Mouse (Mus musculus) forebrain, embryonic 11.5 days (tissue): ENCODE data around the gene Plk3. TPM values are rescaled to one million over a fixed set of nuclear protein-coding genes. Genes with fewer than 3 reads are reported as not detected.

Experiments
- ATAC-seq: fragments of 200-750 bp; cut with Nextera tagmentation; replicated peaks from 2 replicates; pipeline ENCODE4 v1.8.0; 2017; ENCODE audit warnings: moderate TSS enrichment; ENCODE audit not compliant: low FRiP score
- DNase-seq: peaks from one replicate; pipeline ENCODE4 v3.0.0-alpha.2; 2017; ENCODE audit warnings: low spot score
- H3K27ac ChIP-seq: fragments of 300-500 bp; sonication (generic); 2 replicates; pipeline ENCODE4 v1.5.1; 2014; ENCODE audit warnings: low read depth, low read length
- H3K27me3 ChIP-seq: fragments of 300-500 bp; sonication (generic); 2 replicates; pipeline ENCODE4 v1.6.1; 2014; ENCODE audit warnings: mild to moderate bottlenecking, low read length, mixed read lengths; ENCODE audit not compliant: control insufficient read depth, insufficient read depth
- H3K36me3 ChIP-seq: fragments of 300-500 bp; sonication (generic); 2 replicates; pipeline ENCODE4 v1.6.1; 2014; ENCODE audit warnings: mild to moderate bottlenecking, low read length, moderate library complexity, mixed read lengths; ENCODE audit not compliant: control insufficient read depth, insufficient read depth
- H3K4me1 ChIP-seq: fragments of 300-500 bp; sonication (generic); replicated peaks from 2 replicates; pipeline ENCODE4 v1.6.1; 2014; ENCODE audit warnings: low read length, mixed read lengths; ENCODE audit not compliant: control insufficient read depth, insufficient read depth
- H3K4me2 ChIP-seq: fragments of 300-500 bp; sonication (generic); 2 replicates; pipeline ENCODE4 v1.6.1; 2014; ENCODE audit warnings: low read depth, mild to moderate bottlenecking, low read length, moderate library complexity, mixed read lengths; ENCODE audit not compliant: severe bottlenecking
- H3K4me3 ChIP-seq: fragments of 300-500 bp; sonication (generic); 2 replicates; pipeline ENCODE4 v1.5.1; 2014; ENCODE audit warnings: low read depth, low read length
- H3K9ac ChIP-seq: fragments of 300-500 bp; sonication (generic); 2 replicates; pipeline ENCODE4 v1.6.1; 2014; ENCODE audit warnings: low read length
- H3K9me3 ChIP-seq: fragments of 300-500 bp; sonication (generic); 2 replicates; pipeline ENCODE4 v1.6.1; 2016; ENCODE audit warnings: low read length, mixed read lengths; ENCODE audit not compliant: control insufficient read depth
- WGBS: fragments of 180-500 bp; shearing (Covaris S2); extraction: QIAGEN DNeasy Blood & Tissue Kit; methylation state at CpG from one replicate; pipeline ENCODE4 v1.1.7; 2014; 5-methylcytosine and 5-hydroxymethylcytosine counted together
- polyA plus RNA-seq: library from polyadenylated mRNA; unstranded; fragments of >200 nt; fragmentation: Nextera tagmentation; extraction: Ambion mirVana; gene quantifications from 2 replicates; pipeline ENCODE4 v1.2.1, GENCODE M21; 2014

Gene Plk3
- polyA plus RNA-seq, 1 experiment from 2014 or later, result 16.0 TPM

DNA sequence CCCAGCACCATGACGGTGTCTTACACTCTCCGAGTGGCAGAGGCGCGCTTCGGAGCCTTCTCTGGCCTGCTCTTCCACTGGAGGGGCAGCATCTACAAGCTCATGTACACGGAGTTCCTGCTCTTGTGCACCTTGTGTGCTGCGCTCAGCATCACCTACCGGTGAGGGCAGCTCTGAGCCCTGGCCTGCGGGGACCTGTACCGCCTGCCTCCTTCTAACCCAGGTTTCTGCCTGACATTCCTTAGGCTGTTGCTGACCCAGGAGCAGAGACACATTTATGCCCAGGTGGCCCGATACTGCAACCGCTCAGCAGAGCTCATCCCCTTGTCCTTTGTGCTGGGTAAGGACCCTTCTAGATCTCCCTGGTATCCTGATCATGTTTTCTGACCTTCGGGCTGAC is 11.5 kb upstream of the Plk3 start:
- no peak overlapping the region for H3K4me2 ChIP-seq
- ATAC-seq, result no peak
- H3K4me1 ChIP-seq, result no peaks in the 10 kb centered on the region
- H3K36me3 ChIP-seq, result peaks cover 1% of the 10 kb centered on the region
- no peaks in the 10 kb centered on the region for H3K9me3 ChIP-seq
- 89% methylated on average over 13 of the region's 13 CpGs for WGBS
- H3K4me3 ChIP-seq, result no peak overlapping the region
- H3K27me3 ChIP-seq, result no peaks in the 10 kb centered on the region
- DNase-seq, result no peak
- no peak overlapping the region for H3K9ac ChIP-seq
- no peak overlapping the region for H3K27ac ChIP-seq

GRCm38 (mm10) chr4:117143023-117143422 is 9.3 kb upstream of the Plk3 start:
- Histone ChIP-seq H3K4me2 (no peak overlapping the region), H3K4me3 (no peak overlapping the region), H3K9me3 (no peaks in the 10 kb centered on the region), H3K4me1 (no peaks in the 10 kb centered on the region), H3K27ac (no peak overlapping the region), H3K36me3 (no peaks in the 10 kb centered on the region), H3K9ac (no peak overlapping the region), H3K27me3 (no peaks in the 10 kb centered on the region)
- WGBS, result 73% methylated on average over 7 of the region's 7 CpGs
- no peak for ATAC-seq
- DNase-seq, result no peak

GRCm38 (mm10) chr4:117140613-117141012 is 6.8 kb upstream of the Plk3 start:
- H3K4me3 ChIP-seq, result no peak overlapping the region
- WGBS, result 35% methylated on average over 4 of the region's 4 CpGs
- H3K27ac ChIP-seq, result no peak overlapping the region
- no peaks in the 10 kb centered on the region for H3K4me1 ChIP-seq
- no peaks in the 10 kb centered on the region for H3K27me3 ChIP-seq
- no peak overlapping the region for H3K4me2 ChIP-seq
- H3K9me3 ChIP-seq, result no peaks in the 10 kb centered on the region
- no peaks in the 10 kb centered on the region for H3K36me3 ChIP-seq
- no peak for DNase-seq
- ATAC-seq, result no peak
- H3K9ac ChIP-seq, result no peak overlapping the region

- H3K36me3 ChIP-seq, result no peaks in the 10 kb centered on the region
- no peaks in the 10 kb centered on the region for H3K9me3 ChIP-seq
- no peak overlapping the region for H3K9ac ChIP-seq
- DNase-seq, result no peak
- no peak overlapping the region for H3K27ac ChIP-seq
- H3K4me1 ChIP-seq, result peaks cover under 1% of the 10 kb centered on the region; the same call in 1 of the 2 replicates
- H3K4me3 ChIP-seq, result no peak overlapping the region
- ATAC-seq, result no peak; the same call in 1 of the 2 replicates
- WGBS, result 6% methylated on average over 2 of the region's 2 CpGs
- no peak overlapping the region for H3K4me2 ChIP-seq
- H3K27me3 ChIP-seq, result no peaks in the 10 kb centered on the region
Measured at GRCm38 (mm10) chr4:117139217-117139612, 5.5 kb upstream of the Plk3 start.

DNA sequence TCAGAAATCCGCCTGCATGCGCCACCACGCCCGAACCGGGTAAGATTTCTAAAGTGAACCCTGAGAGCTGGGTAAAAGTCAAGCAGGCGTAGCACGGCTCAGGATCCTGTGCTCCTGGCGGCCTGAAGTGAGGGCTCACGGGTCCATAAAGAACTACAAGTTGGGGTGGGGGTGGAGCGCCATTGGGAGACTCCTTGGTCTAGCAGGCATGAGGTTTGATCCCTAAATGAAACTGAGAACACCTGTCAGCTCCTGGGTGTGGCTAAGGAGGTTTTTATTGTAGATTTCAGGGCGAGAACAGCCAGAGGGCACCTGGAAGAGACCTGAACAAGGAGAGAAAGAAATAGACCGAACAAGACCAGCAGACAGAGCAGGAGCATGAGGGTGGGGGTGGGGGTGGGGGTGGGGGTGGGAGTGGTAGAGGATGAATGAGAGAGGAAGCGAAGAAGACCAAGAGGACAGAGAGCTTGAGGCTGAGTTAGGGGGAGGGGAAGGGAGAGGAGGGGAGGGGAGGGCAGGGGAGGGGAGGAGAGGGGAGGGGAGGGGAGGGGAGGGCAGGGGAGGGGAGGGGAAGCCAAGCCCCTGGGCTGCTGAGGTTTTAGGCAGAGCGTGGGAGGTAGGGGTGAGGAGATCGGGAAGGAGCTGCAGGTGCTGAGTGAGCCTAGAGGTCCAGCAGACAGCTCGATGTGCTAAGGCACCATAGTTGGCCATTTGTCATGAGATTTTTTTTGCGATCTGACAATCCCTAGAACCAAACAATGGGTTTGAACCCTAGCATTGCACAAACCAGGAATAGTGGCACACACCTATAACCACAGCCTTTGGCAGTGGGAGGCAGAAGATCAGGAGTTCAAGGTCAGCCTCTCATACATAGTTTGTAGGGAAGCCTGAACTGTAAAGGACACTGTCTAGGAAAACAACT is 4.8 kb upstream of the Plk3 start:
- ATAC-seq, result no peak
- no peaks in the 10 kb centered on the region for H3K27me3 ChIP-seq
- no peak for DNase-seq
- H3K4me1 ChIP-seq, result peaks cover 3% of the 10 kb centered on the region; the same call in 1 of the 2 replicates
- no peak overlapping the region for H3K9ac ChIP-seq
- no peaks in the 10 kb centered on the region for H3K9me3 ChIP-seq
- no peak overlapping the region for H3K4me2 ChIP-seq
- WGBS, result 76% methylated on average over 16 of the region's 17 CpGs
- H3K4me3 ChIP-seq, result no peak overlapping the region
- no peak overlapping the region for H3K27ac ChIP-seq
- H3K36me3 ChIP-seq, result no peaks in the 10 kb centered on the region

GRCm38 (mm10) chr4:117136034-117136433 is 2.3 kb upstream of the Plk3 start:
- H3K27me3 ChIP-seq, result peaks cover 3% of the 10 kb centered on the region
- ATAC-seq (no peak), DNase-seq (no peak)
- peaks cover 18% of the 10 kb centered on the region for H3K4me1 ChIP-seq
- H3K36me3 ChIP-seq, result no peaks in the 10 kb centered on the region
- no peak overlapping the region for H3K27ac ChIP-seq
- H3K9ac ChIP-seq, result no peak overlapping the region
- WGBS, result 31% methylated on average over 8 of the region's 8 CpGs
- H3K4me2 ChIP-seq, result no peak overlapping the region
- H3K9me3 ChIP-seq, result no peaks in the 10 kb centered on the region
- H3K4me3 ChIP-seq, result no peak overlapping the region

GRCm38 (mm10) chr4:117134601-117134995 is 835 bp upstream of the Plk3 start:
- DNase-seq (no peak), ATAC-seq (no peak)
- H3K4me2 ChIP-seq, result no peak overlapping the region
- no peaks in the 10 kb centered on the region for H3K36me3 ChIP-seq
- H3K9ac ChIP-seq, result no peak overlapping the region
- H3K9me3 ChIP-seq, result no peaks in the 10 kb centered on the region
- no peak overlapping the region for H3K4me3 ChIP-seq
- H3K27me3 ChIP-seq, result peaks cover 3% of the 10 kb centered on the region
- WGBS, result 34% methylated on average over 2 of the region's 2 CpGs
- no peak overlapping the region for H3K27ac ChIP-seq
- H3K4me1 ChIP-seq, result peaks cover 18% of the 10 kb centered on the region

DNA sequence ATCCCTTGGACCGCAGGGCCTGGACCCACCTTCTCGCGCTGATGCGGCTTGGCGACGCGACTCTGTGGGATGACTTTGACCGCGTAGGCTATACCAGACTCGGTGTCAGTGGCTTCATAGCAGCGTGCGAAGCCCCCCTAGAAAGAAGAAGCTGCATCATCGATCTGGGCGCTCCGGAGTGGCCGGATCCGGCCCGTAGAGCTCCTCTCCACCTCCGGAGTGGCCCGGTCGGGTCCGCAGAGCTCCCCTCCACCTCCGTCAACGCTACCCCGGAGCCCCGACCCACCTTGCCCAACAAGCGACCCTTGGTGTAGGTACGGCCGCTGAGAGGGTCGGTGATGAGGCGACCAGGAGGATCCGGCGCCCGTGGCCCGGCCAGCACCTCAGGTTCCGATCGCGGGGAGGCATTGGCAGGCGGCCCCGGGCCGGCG is 382 bp downstream of the Plk3 start:
- DNase-seq (no peak), ATAC-seq (peak; percentile 28)
- H3K4me1 ChIP-seq, result peaks cover 18% of the 10 kb centered on the region

DNA sequence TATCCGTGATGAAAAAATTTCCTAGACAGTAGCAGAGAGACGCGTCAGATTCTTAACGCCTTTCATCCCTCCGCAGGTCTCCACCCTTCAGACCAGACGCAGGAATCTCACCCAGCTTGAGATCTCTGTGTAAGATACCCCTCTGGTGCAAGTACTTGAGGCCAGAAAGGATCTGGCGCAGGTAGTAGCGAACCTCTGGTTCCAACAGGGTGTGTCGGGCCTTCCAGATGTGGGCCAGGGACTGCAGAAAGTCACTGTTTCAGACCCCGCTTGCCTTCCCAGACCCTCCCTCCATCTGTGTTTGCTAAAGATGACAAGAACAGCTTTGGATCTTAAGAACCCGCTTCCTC is 994 bp downstream of the Plk3 start:
- no peak for DNase-seq
- Histone ChIP-seq H3K4me1 (peaks cover 18% of the 10 kb centered on the region), H3K27ac (peak overlapping the region; percentile 41; the same call in 1 of the 2 replicates), H3K9ac (peak overlapping the region; percentile 80), H3K4me2 (peak overlapping the region; percentile 95), H3K27me3 (peaks cover 3% of the 10 kb centered on the region), H3K36me3 (peaks cover 3% of the 10 kb centered on the region; the same call in 1 of the 2 replicates), H3K4me3 (peak overlapping the region; percentile 83), H3K9me3 (no peaks in the 10 kb centered on the region)
- 1% methylated on average over 11 of the region's 11 CpGs for WGBS
- no peak for ATAC-seq

More for the DNA sequence above, 382 bp downstream of the Plk3 start:
- no peak overlapping the region for H3K27ac ChIP-seq
- H3K4me3 ChIP-seq, result peak overlapping the region; percentile 83
- H3K36me3 ChIP-seq, result no peaks in the 10 kb centered on the region; the same call in 1 of the 2 replicates
- under 1% methylated on average over 42 of the region's 42 CpGs for WGBS
- no peaks in the 10 kb centered on the region for H3K9me3 ChIP-seq
- peaks cover 3% of the 10 kb centered on the region for H3K27me3 ChIP-seq
- H3K9ac ChIP-seq, result peak overlapping the region; percentile 80
- peak overlapping the region; percentile 95 for H3K4me2 ChIP-seq
